In genomic region chr16:43580321-43580822, GRCm38 (mm10) we compare ENCODE assay signal across 20 mouse cellular contexts.
DNase-seq lines count a peak whose midpoint lies in the region; ATAC-seq and TF ChIP-seq lines count a peak whose summit lies in the region.
"Had no signal": no experiment of that assay in that cellular context is flagged by ENCODE, and none has a peak within 500 bp of the region (broad histone marks: within the 10 kb centered on the region; RNA-seq: fewer than 3 reads in every experiment).

No protein-coding gene starts in this region.

- intact Hi-C loops in gastrocnemius, adult 2 months (cut with DNase I), result loop anchor here (1.0 kb wide), 1 partner anchor 11 kb away; no protein-coding TSS in a partner anchor

- TF ChIP-seq CTCF in gastrocnemius, adult 2 months (IDR thresholded peaks at IDR 0.05), result no peak
- TF ChIP-seq CTCF in layer of hippocampus, adult 2 months (conservative IDR thresholded peaks at IDR 0.05), result no peak

- peak; percentile 91 for ATAC-seq in granulocyte monocyte progenitor cell, adult 5-6 weeks (replicated peaks; ENCODE audit: poor library complexity, severe bottlenecking)
- ATAC-seq in neutrophil, adult 5-6 weeks (ENCODE audit: extremely low read depth, insufficient number of reproducible peaks, low FRiP score, poor library complexity, severe bottlenecking), result peak; percentile 38; the same call in 1 of the 2 replicates
- ATAC-seq: forebrain, embryonic 13.5 days; forebrain, postnatal 0 days; intestine, embryonic 15.5 days had no signal

- no peak overlapping the region for H3K4me3 ChIP-seq in gastrocnemius, adult 2 months
- no peak overlapping the region for H3K4me3 ChIP-seq in layer of hippocampus, adult 2 months
- H3K4me3 ChIP-seq: embryonic facial prominence, embryonic 10.5 days; forebrain, embryonic 13.5 days; heart, embryonic 15.5 days; hindbrain, embryonic 10.5 days; intestine, embryonic 15.5 days had no signal

- no peak for DNase-seq in gastrocnemius, adult 2 months
- DNase-seq in gastrocnemius, postnatal 25 days, result no peak
- no peak for DNase-seq in layer of hippocampus, adult 2 months (ENCODE audit: low spot score in 2 of 2)
- DNase-seq in layer of hippocampus, postnatal 25 days (ENCODE audit: extremely low spot score in 1 of 2, low spot score in 1 of 2), result no peak
- DNase-seq in frontal cortex, postnatal 14 days (ENCODE audit: low spot score in 2 of 2), result no peak
- no peak for DNase-seq in retina, embryonic 14.5 days (ENCODE audit: low spot score)
- DNase-seq: adrenal gland, postnatal 10 days; cerebellum, adult 11 months; cerebellum, adult 8-10 months; cerebellum, postnatal 14 days; forebrain, postnatal 0 days; gastrocnemius, postnatal 10 days had no signal

- H3K27ac ChIP-seq in gastrocnemius, adult 2 months, result peak overlapping the region; percentile 86
- peak overlapping the region; percentile 92 for H3K27ac ChIP-seq in layer of hippocampus, adult 2 months
- H3K27ac ChIP-seq: embryonic facial prominence, embryonic 10.5 days; forebrain, embryonic 13.5 days; hindbrain, embryonic 10.5 days; hindbrain, embryonic 14.5 days; intestine, embryonic 15.5 days had no signal
